Mouse (Mus musculus): ENCODE measurements around the gene Cenpp. TPM values are rescaled to one million over a fixed set of nuclear protein-coding genes. Genes with fewer than 3 reads are reported as not detected.
A peak's percentile ranks its signal among the peaks of the same experiment; 100 is the strongest.

Cenpp gene
- polyA plus RNA-seq, 1 experiment from 2014 or later: 47.1 TPM

- ATAC-seq (replicated peaks; ENCODE audit: insufficient number of reproducible peaks, low FRiP score, low TSS enrichment, low read depth) (no peak), DNase-seq (ENCODE audit: low spot score) (no peak)
- peak overlapping the region; percentile 64 for H3K4me2 ChIP-seq (ENCODE audit: low read depth, low read length)
- no peaks in the 10 kb centered on the region for H3K27me3 ChIP-seq (ENCODE audit: control insufficient read depth, insufficient read depth, low read length)
- peak overlapping the region; percentile 67 for H3K9ac ChIP-seq (replicated peaks; ENCODE audit: low read length)
- H3K27ac ChIP-seq (replicated peaks; ENCODE audit: low read depth, low read length): no peak overlapping the region
- H3K36me3 ChIP-seq (replicated peaks; ENCODE audit: control insufficient read depth, insufficient read depth, low read depth, low read length): no peaks in the 10 kb centered on the region
- WGBS: 1% methylated on average over 4 of the region's 4 CpGs
- H3K4me3 ChIP-seq (ENCODE audit: low read depth, low read length): peak overlapping the region; percentile 78
- no peaks in the 10 kb centered on the region for H3K9me3 ChIP-seq (replicated peaks; ENCODE audit: control insufficient read depth, low read length)
- no peaks in the 10 kb centered on the region for H3K4me1 ChIP-seq (ENCODE audit: control insufficient read depth, insufficient read depth, low read length)
Observed at GRCm38 (mm10) chr13:49651781-49652351, 719 bp downstream of the Cenpp start.

GRCm38 (mm10) chr13:49651136-49651535 lies 1.4 kb downstream of the Cenpp start:
- ATAC-seq (replicated peaks; ENCODE audit: insufficient number of reproducible peaks, low FRiP score, low TSS enrichment, low read depth) (no peak), DNase-seq (ENCODE audit: low spot score) (peak; percentile 9)
- no peaks in the 10 kb centered on the region for H3K9me3 ChIP-seq (replicated peaks; ENCODE audit: control insufficient read depth, low read length)
- H3K27me3 ChIP-seq (ENCODE audit: control insufficient read depth, insufficient read depth, low read length): no peaks in the 10 kb centered on the region
- H3K4me1 ChIP-seq (ENCODE audit: control insufficient read depth, insufficient read depth, low read length): no peaks in the 10 kb centered on the region
- no peaks in the 10 kb centered on the region for H3K36me3 ChIP-seq (replicated peaks; ENCODE audit: control insufficient read depth, insufficient read depth, low read depth, low read length)
- whole genome bisulfite sequencing: 54% methylated on average over 2 of the region's 2 CpGs
- H3K4me3 ChIP-seq (ENCODE audit: low read depth, low read length): no peak overlapping the region
- no peak overlapping the region for H3K27ac ChIP-seq (replicated peaks; ENCODE audit: low read depth, low read length)
- no peak overlapping the region for H3K4me2 ChIP-seq (ENCODE audit: low read depth, low read length)
- H3K9ac ChIP-seq (replicated peaks; ENCODE audit: low read length): no peak overlapping the region

- no peaks in the 10 kb centered on the region for H3K9me3 ChIP-seq (replicated peaks; ENCODE audit: control insufficient read depth, low read length)
- H3K4me1 ChIP-seq (ENCODE audit: control insufficient read depth, insufficient read depth, low read length): no peaks in the 10 kb centered on the region
- DNase-seq (ENCODE audit: low spot score): no peak
- H3K4me2 ChIP-seq (ENCODE audit: low read depth, low read length): no peak overlapping the region
- H3K4me3 ChIP-seq (ENCODE audit: low read depth, low read length): no peak overlapping the region
- H3K36me3 ChIP-seq (replicated peaks; ENCODE audit: control insufficient read depth, insufficient read depth, low read depth, low read length): no peaks in the 10 kb centered on the region
- ATAC-seq (replicated peaks; ENCODE audit: insufficient number of reproducible peaks, low FRiP score, low TSS enrichment, low read depth): no peak
- H3K9ac ChIP-seq (replicated peaks; ENCODE audit: low read length): no peak overlapping the region
- 80% methylated on average over 1 of the region's 1 CpGs for WGBS
- H3K27ac ChIP-seq (replicated peaks; ENCODE audit: low read depth, low read length): no peak overlapping the region
- no peaks in the 10 kb centered on the region for H3K27me3 ChIP-seq (ENCODE audit: control insufficient read depth, insufficient read depth, low read length)
Observed at GRCm38 (mm10) chr13:49646019-49646418, 6.6 kb downstream of the Cenpp start.

GRCm38 (mm10) chr13:49644731-49645529 lies 7.7 kb downstream of the Cenpp start:
- no peaks in the 10 kb centered on the region for H3K9me3 ChIP-seq (replicated peaks; ENCODE audit: control insufficient read depth, low read length)
- H3K9ac ChIP-seq (replicated peaks; ENCODE audit: low read length): no peak overlapping the region
- DNase-seq (ENCODE audit: low spot score): peak; percentile 64
- no peak for ATAC-seq (replicated peaks; ENCODE audit: insufficient number of reproducible peaks, low FRiP score, low TSS enrichment, low read depth)
- H3K4me1 ChIP-seq (ENCODE audit: control insufficient read depth, insufficient read depth, low read length): no peaks in the 10 kb centered on the region
- H3K27me3 ChIP-seq (ENCODE audit: control insufficient read depth, insufficient read depth, low read length): no peaks in the 10 kb centered on the region
- no peak overlapping the region for H3K27ac ChIP-seq (replicated peaks; ENCODE audit: low read depth, low read length)
- no peak overlapping the region for H3K4me2 ChIP-seq (ENCODE audit: low read depth, low read length)
- no peak overlapping the region for H3K4me3 ChIP-seq (ENCODE audit: low read depth, low read length)
- no peaks in the 10 kb centered on the region for H3K36me3 ChIP-seq (replicated peaks; ENCODE audit: control insufficient read depth, insufficient read depth, low read depth, low read length)
- WGBS: 84% methylated on average over 2 of the region's 2 CpGs

GRCm38 (mm10) chr13:49643669-49644362 lies 8.8 kb downstream of the Cenpp start:
- Histone ChIP-seq H3K4me2 (ENCODE audit: low read depth, low read length) (no peak overlapping the region), H3K27me3 (ENCODE audit: control insufficient read depth, insufficient read depth, low read length) (no peaks in the 10 kb centered on the region), H3K4me1 (ENCODE audit: control insufficient read depth, insufficient read depth, low read length) (no peaks in the 10 kb centered on the region), H3K9me3 (replicated peaks; ENCODE audit: control insufficient read depth, low read length) (no peaks in the 10 kb centered on the region), H3K4me3 (ENCODE audit: low read depth, low read length) (no peak overlapping the region), H3K27ac (replicated peaks; ENCODE audit: low read depth, low read length) (no peak overlapping the region), H3K36me3 (replicated peaks; ENCODE audit: control insufficient read depth, insufficient read depth, low read depth, low read length) (no peaks in the 10 kb centered on the region), H3K9ac (replicated peaks; ENCODE audit: low read length) (no peak overlapping the region)
- no peak for ATAC-seq (replicated peaks; ENCODE audit: insufficient number of reproducible peaks, low FRiP score, low TSS enrichment, low read depth)
- no peak for DNase-seq (ENCODE audit: low spot score)

GRCm38 (mm10) chr13:49642650-49643049 lies 9.9 kb downstream of the Cenpp start:
- H3K27ac ChIP-seq (replicated peaks; ENCODE audit: low read depth, low read length): no peak overlapping the region
- no peaks in the 10 kb centered on the region for H3K27me3 ChIP-seq (ENCODE audit: control insufficient read depth, insufficient read depth, low read length)
- no peak overlapping the region for H3K4me3 ChIP-seq (ENCODE audit: low read depth, low read length)
- H3K4me1 ChIP-seq (ENCODE audit: control insufficient read depth, insufficient read depth, low read length): no peaks in the 10 kb centered on the region
- no peak overlapping the region for H3K4me2 ChIP-seq (ENCODE audit: low read depth, low read length)
- ATAC-seq (replicated peaks; ENCODE audit: insufficient number of reproducible peaks, low FRiP score, low TSS enrichment, low read depth): no peak
- no peaks in the 10 kb centered on the region for H3K36me3 ChIP-seq (replicated peaks; ENCODE audit: control insufficient read depth, insufficient read depth, low read depth, low read length)
- DNase-seq (ENCODE audit: low spot score): no peak
- WGBS: 77% methylated on average over 6 of the region's 6 CpGs
- H3K9me3 ChIP-seq (replicated peaks; ENCODE audit: control insufficient read depth, low read length): no peaks in the 10 kb centered on the region
- no peak overlapping the region for H3K9ac ChIP-seq (replicated peaks; ENCODE audit: low read length)

GRCm38 (mm10) chr13:49639965-49640364 lies 12.6 kb downstream of the Cenpp start:
- Histone ChIP-seq H3K36me3 (replicated peaks; ENCODE audit: control insufficient read depth, insufficient read depth, low read depth, low read length) (no peaks in the 10 kb centered on the region), H3K27ac (replicated peaks; ENCODE audit: low read depth, low read length) (no peak overlapping the region), H3K4me2 (ENCODE audit: low read depth, low read length) (no peak overlapping the region), H3K9ac (replicated peaks; ENCODE audit: low read length) (no peak overlapping the region), H3K4me1 (ENCODE audit: control insufficient read depth, insufficient read depth, low read length) (no peaks in the 10 kb centered on the region), H3K9me3 (replicated peaks; ENCODE audit: control insufficient read depth, low read length) (no peaks in the 10 kb centered on the region), H3K4me3 (ENCODE audit: low read depth, low read length) (no peak overlapping the region), H3K27me3 (ENCODE audit: control insufficient read depth, insufficient read depth, low read length) (no peaks in the 10 kb centered on the region)
- DNase-seq (ENCODE audit: low spot score) (no peak), ATAC-seq (replicated peaks; ENCODE audit: insufficient number of reproducible peaks, low FRiP score, low TSS enrichment, low read depth) (no peak)
- WGBS: 100% methylated on average over 2 of the region's 2 CpGs

- 79% methylated on average over 2 of the region's 2 CpGs for WGBS
- no peaks in the 10 kb centered on the region for H3K9me3 ChIP-seq (replicated peaks; ENCODE audit: control insufficient read depth, low read length)
- H3K4me2 ChIP-seq (ENCODE audit: low read depth, low read length): no peak overlapping the region
- ATAC-seq (replicated peaks; ENCODE audit: insufficient number of reproducible peaks, low FRiP score, low TSS enrichment, low read depth): no peak
- H3K27ac ChIP-seq (replicated peaks; ENCODE audit: low read depth, low read length): no peak overlapping the region
- no peak for DNase-seq (ENCODE audit: low spot score)
- H3K4me3 ChIP-seq (ENCODE audit: low read depth, low read length): no peak overlapping the region
- no peaks in the 10 kb centered on the region for H3K27me3 ChIP-seq (ENCODE audit: control insufficient read depth, insufficient read depth, low read length)
- no peaks in the 10 kb centered on the region for H3K36me3 ChIP-seq (replicated peaks; ENCODE audit: control insufficient read depth, insufficient read depth, low read depth, low read length)
- H3K4me1 ChIP-seq (ENCODE audit: control insufficient read depth, insufficient read depth, low read length): no peaks in the 10 kb centered on the region
- no peak overlapping the region for H3K9ac ChIP-seq (replicated peaks; ENCODE audit: low read length)
Observed at GRCm38 (mm10) chr13:49629076-49629475, 23.5 kb downstream of the Cenpp start.
